Mouse (Mus musculus) embryo, embryonic 10 days (tissue): ENCODE measurements around the gene Sp6.

Experiments
- DNase-seq: peaks from one replicate; pipeline ENCODE4 v3.0.0-alpha.2; 2015; ENCODE audit warnings: low spot score

Gene Sp6

GRCm38 (mm10) chr11:96982355-96982754 is 30.8 kb upstream of the Sp6 start:
- DNase-seq, result peak; percentile 90

- no peak for DNase-seq
These were observed 30.3 kb upstream of the Sp6 start, which contains the start of gene Sp2 for GRCm38 (mm10) chr11:96982859-96983258. TSS of gene Sp2 (minus strand) at chr11:96982959.

- no peak for DNase-seq
These were observed 28.3 kb upstream of the Sp6 start for GRCm38 (mm10) chr11:96984903-96985302.

DNA sequence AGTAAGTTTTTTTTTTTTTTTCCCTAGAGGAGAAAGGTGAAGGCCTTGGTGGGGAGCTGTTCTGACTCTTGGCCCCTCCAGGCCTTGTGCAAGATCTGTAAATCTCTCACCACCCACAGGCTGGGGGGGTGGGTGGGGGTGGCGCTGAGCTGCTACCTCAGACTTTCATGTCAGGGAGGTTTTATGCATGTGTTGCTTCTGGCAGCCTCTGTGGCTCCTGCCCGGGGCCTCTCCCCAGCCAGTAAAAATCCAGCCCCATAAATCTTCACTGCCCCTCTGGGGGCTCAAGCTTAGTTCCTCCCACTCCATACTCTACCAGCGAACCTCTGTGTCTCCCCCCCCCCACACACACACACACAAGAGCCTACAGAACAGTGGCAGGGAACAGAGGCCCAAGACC is 26.7 kb upstream of the Sp6 start:
- DNase-seq, result no peak

- peak; percentile 55 for DNase-seq
These were observed 25.1 kb upstream of the Sp6 start for GRCm38 (mm10) chr11:96987873-96988655.

GRCm38 (mm10) chr11:96991501-96991900 is 21.7 kb upstream of the Sp6 start:
- no peak for DNase-seq

DNA sequence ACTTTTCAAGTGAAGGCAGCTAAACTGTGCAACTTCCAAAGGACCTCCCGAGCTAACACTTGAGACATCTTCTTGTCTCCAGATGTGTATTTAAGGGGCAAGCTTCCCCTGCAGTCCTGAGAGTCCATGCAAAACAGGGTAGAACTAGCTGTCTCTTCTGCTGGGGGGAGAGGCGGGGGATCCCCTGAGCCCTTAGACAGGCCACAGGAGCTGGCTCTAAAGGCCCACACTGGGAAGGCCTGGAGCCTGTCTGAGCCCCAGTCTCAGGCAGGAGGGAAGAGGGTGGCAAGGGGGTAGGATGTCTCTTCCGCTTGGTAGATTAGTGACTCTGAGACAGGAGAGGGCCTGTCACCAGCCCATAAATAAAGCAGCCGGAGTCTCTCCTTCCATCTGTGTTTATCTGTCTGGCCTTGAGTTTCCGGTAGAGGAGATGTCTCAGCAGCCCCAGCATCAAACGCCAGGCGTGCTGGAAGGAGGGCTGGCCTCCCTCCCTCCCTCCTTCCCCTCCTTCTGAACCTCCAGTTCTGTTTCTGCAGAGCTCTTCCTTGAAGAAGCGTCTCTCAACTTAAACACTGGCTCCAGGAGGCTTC is 20.4 kb upstream of the Sp6 start:
- peak; percentile 62 for DNase-seq

DNA sequence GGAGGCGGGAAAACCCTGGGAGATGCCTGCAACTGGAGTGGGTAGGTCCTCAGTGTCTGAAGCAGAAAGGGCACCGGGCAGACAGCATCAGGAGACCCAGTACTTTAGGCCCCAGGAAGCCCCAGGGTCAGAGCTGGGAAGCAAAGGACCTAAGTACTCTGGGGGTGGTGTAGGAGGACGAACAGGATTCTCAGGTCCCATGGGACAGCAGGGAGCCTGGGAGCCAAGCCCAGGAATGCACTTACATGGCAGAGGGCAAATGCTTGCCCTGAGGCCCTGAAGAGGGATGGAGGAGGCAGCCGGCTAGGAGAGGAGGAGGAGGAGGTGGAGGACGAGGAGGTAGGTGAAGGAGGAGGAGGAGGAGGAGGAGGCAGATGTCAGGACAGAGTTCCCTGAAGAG is 18.2 kb upstream of the Sp6 start:
- DNase-seq, result peak; percentile 44

DNA sequence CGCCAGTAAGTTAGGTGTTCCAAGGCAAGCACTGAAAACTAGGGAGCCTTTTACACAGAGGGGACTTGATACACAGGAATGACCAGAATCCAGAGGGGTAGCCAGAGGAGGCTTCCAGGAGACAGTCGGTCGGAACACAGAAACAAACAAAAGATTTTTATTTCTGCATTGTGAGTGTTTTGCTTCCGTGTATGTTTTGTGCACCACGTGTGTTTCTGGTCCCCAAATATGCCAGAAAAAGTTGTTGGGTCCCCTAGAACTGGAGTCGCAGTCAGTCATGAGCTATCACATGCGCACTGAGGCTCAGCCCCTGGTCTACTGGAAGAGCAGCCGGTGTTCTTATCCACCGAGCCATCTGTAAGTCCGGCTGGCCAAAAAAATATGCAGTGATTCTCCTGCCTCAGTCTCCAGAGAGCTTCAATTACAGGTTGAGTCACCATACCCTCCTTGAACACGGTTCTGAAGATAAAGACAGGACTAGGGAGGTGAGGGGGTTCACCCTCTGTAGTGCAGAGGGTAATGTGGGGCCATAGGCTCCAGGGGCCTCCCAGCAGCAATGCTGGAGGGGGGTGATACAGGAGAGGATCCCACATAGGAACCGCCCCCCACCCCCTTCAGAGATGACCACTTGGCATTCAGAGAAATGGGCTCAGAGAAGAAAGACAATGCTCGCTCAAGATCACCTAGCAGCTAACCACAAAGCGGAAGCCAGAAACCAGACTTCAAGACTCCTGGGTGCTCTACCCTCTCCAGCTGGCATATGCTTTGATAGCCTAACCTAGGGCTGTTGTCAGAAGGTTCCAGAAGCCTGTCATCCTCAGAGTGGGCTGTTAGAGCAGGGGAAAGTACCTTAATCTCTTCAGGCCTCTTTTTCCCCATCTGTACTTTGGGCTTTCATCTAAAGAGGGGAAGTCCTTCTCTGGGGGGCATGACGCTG is 17.1 kb upstream of the Sp6 start:
- DNase-seq, result no peak

DNA sequence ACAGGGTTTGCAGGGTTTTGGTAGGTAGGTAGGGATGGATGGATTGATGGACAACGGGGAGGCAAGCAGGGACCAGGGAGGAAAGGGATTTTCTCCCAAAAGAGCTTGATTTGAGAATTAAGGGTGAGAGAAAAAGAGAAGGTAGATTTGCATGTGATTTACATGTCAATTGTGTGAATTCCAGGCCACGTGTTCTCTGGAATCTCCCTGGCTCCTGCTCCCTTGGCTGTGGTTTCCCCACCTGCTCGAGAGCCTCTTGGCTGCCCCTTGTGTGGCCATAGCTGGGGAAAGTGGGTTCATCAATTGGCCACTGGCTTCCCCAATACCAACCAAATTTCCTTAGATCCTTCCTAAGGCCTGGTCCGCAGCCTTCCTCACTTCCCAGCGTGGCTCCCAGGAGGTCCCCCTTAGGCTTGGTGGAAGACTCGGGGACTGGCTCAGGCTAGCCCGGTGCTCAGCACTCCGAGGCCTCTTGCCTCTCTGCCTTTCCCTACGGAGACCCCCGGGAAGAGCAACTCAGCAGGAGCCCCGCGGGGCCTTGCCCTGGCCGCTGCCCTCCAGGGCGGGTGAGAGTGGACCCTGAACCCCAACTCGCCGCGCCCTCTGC is 16.3 kb upstream of the Sp6 start:
- no peak for DNase-seq

GRCm38 (mm10) chr11:96997380-96997956 is 15.7 kb upstream of the Sp6 start:
- peak; percentile 75 for DNase-seq

DNA sequence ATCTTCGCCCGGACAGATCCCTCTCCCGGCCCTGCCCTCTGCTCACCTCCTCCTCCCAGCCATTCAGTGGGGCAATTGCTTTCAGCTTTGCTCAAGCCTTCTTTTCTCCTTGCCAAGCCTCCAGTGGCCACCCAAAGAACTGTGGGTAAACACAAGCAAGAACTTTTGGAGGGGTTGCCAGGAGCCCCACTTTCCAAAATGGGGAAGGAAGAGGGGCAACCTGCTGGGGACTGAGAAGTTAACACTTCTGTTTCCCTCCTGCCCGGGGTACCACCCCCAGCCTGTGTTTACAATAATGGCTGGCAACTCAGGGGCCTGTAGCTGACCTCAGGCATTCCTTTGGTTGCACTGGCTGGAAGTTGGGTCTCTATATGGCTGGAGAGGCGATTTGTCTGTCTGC is 10.0 kb upstream of the Sp6 start:
- no peak for DNase-seq

GRCm38 (mm10) chr11:97007093-97007794 is 6.0 kb upstream of the Sp6 start:
- DNase-seq, result no peak

- DNase-seq, result no peak
These were observed 3.9 kb upstream of the Sp6 start for GRCm38 (mm10) chr11:97009198-97009790.

DNA sequence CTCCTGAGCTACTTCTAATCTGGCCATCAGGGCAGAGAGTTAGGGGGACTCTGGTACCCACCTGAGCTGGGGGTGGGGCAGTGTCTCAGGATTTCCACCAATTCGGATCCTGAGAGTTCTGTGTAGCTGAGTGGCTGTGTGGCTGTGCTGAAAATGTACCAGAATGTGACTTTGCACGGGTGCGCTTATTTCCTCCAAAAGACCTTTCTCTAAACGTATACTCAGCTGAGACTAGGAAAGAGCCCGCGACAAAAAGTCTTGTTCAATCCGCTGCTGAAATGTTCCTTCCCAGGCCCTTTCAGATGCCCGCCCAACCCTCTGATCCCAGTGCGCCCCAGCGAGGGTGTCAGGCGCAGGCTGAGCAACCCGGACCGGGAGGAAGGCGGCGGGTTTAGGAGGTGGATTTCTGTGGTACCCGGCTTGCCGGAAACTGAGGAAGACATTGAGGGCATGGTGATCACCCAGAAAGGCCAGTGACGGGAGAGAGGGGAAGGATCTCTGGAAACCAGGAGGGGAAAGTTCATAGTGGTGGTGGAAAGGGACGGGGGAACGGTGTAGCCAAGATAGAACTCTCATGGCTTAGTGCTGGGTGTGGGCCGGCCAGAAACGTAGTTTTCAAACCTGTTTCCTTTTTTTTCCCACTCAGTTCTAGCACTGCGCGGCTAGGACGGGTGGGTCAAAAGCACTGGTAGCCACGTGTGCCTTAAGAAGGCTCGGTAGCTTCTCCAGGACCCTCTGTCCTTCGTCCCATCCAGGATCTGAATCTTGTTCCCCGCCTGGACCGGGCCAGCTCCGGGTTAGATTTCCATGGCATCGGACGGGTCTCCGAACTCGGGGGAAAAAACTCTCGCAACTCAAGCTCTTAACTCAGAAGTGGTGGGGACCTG is 4.7 kb downstream of the Sp6 start:
- peak; percentile 28 for DNase-seq

GRCm38 (mm10) chr11:97018583-97019344 is 5.6 kb downstream of the Sp6 start:
- DNase-seq, result peak; percentile 27

DNA sequence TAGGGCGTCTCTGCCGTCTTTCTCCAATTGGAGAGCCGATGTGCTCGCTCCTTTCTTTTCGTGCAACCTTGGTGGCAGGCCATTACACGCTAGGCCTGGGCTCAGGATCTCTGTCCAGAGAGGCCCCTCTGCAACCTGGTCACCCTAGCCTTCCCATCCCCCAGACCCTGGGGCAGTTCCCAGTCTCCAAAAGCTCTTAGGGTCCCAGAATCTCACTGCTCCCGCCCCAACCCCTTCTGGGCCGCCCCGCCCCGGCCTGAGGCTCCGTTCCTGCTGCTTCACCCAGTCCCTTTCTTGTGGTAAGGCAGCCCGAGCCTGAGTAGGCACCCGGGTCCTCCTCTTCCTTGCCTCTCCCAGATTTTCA is 6.1 kb downstream of the Sp6 start:
- peak; percentile 34 for DNase-seq

GRCm38 (mm10) chr11:97021121-97021765 is 8.0 kb downstream of the Sp6 start:
- peak; percentile 44 for DNase-seq
